Mouse (Mus musculus): ENCODE data around the gene Ihh.

Ihh gene

DNA sequence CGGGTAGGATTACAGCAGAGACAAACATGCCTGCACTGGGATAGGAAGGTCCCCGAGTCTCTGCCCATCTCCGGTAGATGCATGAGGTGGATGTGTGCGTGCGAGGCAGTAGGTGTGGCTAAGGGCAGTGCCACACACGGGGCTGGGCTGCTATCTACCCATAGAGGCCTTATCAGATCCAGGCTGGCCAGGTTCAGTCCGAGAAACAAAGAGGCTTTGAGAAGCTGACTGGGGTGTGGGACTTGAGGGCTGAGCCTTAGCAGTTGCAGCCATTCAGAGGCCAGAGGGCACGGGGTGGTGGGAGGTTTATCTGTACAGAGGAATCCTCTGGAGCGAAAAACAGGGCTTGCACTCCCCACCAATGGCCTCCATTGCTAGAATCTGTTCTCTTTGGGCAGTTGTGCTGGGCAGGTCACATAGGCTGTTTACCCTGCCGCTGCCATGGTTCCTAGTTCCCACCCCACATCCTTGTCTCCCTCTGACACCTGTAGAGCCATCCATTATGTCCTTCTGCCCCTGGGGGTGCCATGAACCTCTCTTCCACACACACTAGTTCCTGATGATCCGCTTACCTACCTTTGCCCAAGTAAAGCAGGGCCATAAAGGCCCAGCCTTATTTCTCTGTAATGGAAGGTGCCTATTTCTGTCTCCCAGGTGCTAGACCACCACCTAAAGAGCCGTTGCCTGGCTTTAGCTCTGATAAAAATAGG is 9.7 kb downstream of the Ihh start:
- DNase-seq: no peak

GRCm38 (mm10) chr1:74939762-74940161 is 11.7 kb downstream of the Ihh start:
- no peak for DNase-seq

- no peak for DNase-seq
These were observed 15.1 kb downstream of the Ihh start for GRCm38 (mm10) chr1:74936221-74936830.

GRCm38 (mm10) chr1:74935402-74935801 is 16.1 kb downstream of the Ihh start, which contains the start of gene Cfap65:
Cfap65 (minus strand) TSS chr1:74935599.
- DNase-seq: no peak

DNA sequence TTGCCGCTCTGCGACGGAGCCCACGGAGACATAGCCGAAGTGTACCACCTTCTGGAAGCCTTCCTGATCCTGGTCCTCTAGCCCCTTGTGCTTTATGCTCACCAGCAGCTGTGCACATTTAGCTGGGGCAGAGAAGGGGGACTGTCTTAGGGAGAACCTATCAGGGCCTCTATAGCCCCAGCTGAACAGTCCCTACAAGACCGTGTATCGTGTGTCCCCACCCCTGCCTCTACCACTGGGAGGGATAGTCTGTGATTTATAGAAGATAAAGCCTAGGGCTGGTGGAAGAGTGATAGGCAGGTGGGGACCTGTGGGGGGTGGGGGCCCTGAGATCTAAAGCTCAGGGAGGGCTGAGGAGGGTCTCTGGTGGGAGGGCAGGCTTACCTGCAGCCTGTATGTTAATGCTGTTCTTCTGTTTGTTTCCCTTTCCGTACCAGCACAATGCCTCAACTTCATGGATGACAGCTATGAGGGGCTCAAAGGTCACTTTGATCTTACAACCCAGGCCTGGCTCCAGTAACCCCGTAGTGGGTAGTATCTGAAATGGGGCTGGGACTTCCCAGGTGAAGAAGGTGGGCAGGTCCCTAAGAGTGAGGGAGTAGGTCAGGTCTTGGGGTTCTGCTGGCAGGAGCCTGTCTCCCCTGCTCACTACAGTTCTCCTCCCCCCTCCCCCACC is 23.7 kb downstream of the Ihh start:
- DNase-seq: no peak

- DNase-seq: peak; percentile 93
These were observed 24.8 kb downstream of the Ihh start for GRCm38 (mm10) chr1:74926721-74927120.

DNA sequence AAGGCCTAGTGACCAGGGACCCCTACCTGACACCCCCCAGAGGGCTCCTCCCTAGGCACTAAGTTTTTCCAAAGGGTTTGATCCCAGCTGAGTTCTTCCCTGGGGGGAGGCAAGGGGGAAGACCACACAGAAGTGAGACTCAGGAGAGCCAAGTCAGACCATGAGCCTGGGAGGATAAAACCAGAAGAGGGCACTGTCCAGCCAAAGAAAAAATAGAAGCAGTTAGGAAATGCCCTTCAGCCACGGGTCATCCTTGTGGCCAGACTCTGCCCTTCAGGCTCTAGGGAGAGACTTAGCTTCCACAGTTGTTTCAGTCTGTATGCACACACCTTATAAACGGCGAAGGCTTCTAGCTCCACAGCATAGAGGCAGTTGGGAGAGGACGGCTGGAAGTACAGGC is 27.0 kb downstream of the Ihh start:
- DNase-seq: no peak

DNA sequence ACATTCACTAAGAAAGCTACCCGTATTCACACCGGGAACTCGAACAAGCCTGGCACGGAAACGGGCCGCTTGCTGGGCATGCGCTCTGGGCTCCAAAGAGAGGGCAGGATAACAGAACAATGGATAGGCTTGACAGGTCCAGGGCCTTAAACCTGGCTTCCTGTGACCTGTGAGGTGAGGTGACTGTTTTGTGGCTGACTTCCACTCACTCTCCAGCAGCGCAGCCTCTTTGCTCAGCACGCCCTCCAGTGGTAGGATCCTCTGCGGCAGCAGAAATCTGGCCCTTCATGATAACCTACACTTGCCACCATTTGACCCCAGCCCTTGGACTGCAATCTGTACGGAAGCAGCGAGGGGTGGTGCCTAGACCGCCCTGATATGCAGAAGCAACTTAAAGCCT is 35.8 kb downstream of the Ihh start:
- no peak for DNase-seq

DNA sequence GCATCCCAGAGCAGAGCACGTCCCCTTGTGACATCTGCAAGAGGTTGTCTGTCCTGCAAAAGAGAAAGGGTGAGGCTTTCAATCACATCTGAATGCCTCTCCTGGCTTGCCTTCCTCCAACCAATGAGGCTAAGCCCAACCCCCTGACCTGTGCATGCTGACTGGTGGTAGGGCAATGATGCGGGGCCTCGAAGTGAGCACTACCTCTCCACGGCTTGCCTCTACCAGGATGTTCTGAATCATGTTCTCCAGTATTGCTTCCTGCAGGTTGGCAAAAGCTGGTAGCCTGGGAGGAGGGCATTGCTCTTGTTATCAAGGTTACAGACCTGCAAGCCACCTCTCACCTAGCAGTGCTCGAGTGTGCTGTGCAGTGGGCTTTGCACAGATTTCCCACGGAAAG is 49.3 kb downstream of the Ihh start:
- no peak for DNase-seq

- DNase-seq: no peak
These were observed 49.8 kb downstream of the Ihh start for GRCm38 (mm10) chr1:74901686-74902085.

DNA sequence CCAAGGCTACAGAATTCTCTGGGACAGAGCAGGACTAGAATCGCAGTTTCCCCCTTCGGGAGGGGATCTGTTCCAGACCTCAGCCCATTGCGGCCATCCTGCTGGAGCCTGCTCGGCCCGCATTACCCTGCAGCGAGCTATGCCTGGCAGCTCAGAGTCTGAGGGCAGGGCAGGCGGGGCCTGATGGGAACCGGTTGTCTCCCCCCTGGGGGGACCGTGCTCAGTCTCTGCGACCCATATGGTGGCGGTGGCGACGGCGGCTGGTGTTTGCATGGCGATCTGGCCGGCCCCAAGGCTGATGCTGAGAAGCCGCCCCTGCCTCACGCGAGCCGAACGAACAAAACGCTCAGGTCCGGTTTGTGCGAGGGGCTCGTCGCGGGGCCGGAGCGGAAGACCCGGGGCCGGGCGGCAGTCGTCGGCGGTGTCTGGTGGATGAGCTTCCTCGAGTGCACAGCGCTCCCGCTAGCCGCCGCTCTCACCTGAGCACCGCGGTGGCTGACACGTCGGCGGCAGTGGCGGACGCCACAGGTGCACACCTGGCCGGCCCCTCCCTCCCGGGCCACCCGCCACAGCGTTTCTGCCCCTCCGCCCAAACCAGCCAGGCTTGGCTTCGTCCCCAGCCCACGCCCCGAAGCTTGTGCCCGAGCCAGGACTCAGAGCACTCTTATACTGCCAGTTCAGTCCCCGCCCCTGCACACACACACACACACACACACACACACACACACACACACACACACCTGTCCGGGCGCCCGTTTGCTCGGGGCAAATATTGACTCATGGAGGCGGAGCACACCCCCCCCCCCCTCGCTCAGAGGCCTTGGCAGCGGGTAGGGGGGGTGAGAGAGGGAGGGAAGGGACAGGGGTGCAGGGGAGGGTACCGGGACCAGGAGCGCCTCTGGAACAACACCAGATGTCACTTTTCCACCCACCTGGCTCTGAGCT is 50.9 kb downstream of the Ihh start:
- DNase-seq: no peak

DNA sequence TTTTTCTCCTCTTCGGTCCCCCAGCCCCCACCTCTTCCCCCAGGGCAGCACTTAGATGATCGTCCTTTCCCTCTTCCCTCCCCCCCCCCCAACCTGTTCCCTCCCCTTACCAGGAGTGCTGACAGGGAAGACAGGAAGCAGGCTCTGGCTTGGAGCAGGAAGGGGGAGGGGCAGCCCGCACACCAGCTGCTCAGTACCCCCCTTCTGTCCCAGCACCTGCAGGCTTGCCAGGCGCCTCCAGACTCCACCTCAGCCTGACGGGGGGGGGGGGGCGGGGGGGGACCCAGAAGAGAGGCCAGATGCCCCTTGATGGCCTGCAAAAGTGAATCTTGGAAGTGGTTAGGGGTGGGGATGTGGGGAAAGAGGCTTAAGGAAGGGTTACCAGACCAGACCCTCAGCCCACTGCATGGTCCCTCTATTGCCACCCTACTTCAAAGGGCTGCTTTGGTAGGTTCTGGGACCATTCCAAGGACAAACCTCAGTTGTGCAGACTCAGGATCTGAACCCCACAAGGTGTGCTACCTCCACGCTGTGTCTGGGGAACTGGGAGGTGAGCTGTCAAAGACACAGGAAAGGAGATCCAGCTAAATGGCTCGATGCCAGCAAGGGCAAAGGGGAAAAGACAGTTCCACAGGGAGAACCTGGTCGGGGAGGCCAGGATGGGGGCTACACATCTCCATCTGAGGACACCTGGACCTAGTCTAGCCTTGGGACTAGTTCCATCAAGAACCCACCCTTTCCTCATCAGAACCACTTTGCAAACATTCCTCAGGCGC is 52.6 kb downstream of the Ihh start:
- DNase-seq: no peak

DNA sequence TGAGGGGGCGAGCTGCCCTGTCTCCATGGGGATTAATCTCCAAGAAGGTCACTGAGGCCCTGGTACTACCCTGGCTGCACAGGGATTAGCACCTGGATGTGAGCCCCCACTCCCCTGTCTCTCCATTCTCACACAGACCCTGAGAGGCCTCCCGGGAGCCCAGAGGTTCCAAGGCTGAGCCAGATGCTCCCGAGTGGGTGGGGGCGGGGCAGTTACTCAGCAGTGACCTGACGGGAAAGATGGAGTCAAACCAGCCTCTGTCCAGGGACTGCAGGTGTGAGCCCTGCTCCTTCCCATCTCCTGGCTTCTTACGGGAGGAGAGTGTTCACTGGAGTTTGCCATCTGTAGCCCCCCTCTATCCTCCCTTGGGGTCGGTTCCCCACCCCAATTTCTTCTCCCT is 53.5 kb downstream of the Ihh start:
- no peak for DNase-seq

Data from heart, adult 11 months (tissue).